Mouse (Mus musculus): Measurements from ENCODE around the gene Ciz1. TPM values are rescaled to one million over a fixed set of nuclear protein-coding genes. Genes with fewer than 3 reads are reported as not detected.
A peak's percentile ranks its signal among the peaks of the same experiment; 100 is the strongest.

Ciz1 gene
- polyA plus RNA-seq, 1 experiment from 2014 or later, result 56.7 TPM

GRCm38 (mm10) chr2:32342039-32342438 lies 10.1 kb upstream of the Ciz1 start:
- Histone ChIP-seq H3K36me3 (peaks cover 22% of the 10 kb centered on the region), H3K4me3 (replicated peaks) (no peak overlapping the region), H3K4me1 (replicated peaks) (peaks cover 14% of the 10 kb centered on the region), H3K9ac (replicated peaks) (no peak overlapping the region), H3K9me3 (no peaks in the 10 kb centered on the region), H3K27ac (no peak overlapping the region), H3K27me3 (0 out of 2 replicates have a peak, but pooled peaks cover 2% of the 10 kb centered on the region), H3K4me2 (replicated peaks) (no peak overlapping the region)
- ATAC-seq, result no peak
- 84% methylated on average over 4 of the region's 4 CpGs for WGBS

- Histone ChIP-seq H3K4me2 (replicated peaks) (no peak overlapping the region), H3K27me3 (0 out of 2 replicates have a peak, but pooled peaks cover 2% of the 10 kb centered on the region), H3K4me3 (replicated peaks) (no peak overlapping the region), H3K27ac (peak overlapping the region; percentile 45), H3K36me3 (peaks cover 15% of the 10 kb centered on the region), H3K9ac (replicated peaks) (0 out of 2 replicates have a peak overlapping the region, but pooled peaks have one; percentile 0), H3K9me3 (no peaks in the 10 kb centered on the region), H3K4me1 (replicated peaks) (peaks cover 14% of the 10 kb centered on the region)
- ATAC-seq, result peak; percentile 44
- 69% methylated on average over 6 of the region's 6 CpGs for WGBS
These were observed 9.4 kb upstream of the Ciz1 start for GRCm38 (mm10) chr2:32342539-32343350.

- peaks cover 14% of the 10 kb centered on the region for H3K4me1 ChIP-seq (replicated peaks)
- H3K27me3 ChIP-seq, result 0 out of 2 replicates have a peak, but pooled peaks cover 2% of the 10 kb centered on the region
- H3K4me2 ChIP-seq (replicated peaks), result no peak overlapping the region
- no peak overlapping the region for H3K4me3 ChIP-seq (replicated peaks)
- H3K27ac ChIP-seq, result 0 out of 2 replicates have a peak overlapping the region, but pooled peaks have one; percentile 45
- 0 out of 2 replicates have a peak overlapping the region, but pooled peaks have one; percentile 0 for H3K9ac ChIP-seq (replicated peaks)
- H3K9me3 ChIP-seq, result no peaks in the 10 kb centered on the region
- WGBS, result 87% methylated on average over 2 of the region's 2 CpGs
- H3K36me3 ChIP-seq, result peaks cover 10% of the 10 kb centered on the region
- ATAC-seq, result no peak
These were observed 8.8 kb upstream of the Ciz1 start for GRCm38 (mm10) chr2:32343351-32343671.

- Histone ChIP-seq H3K4me1 (replicated peaks) (peaks cover 14% of the 10 kb centered on the region), H3K4me2 (replicated peaks) (no peak overlapping the region), H3K9ac (replicated peaks) (no peak overlapping the region), H3K36me3 (peaks cover 8% of the 10 kb centered on the region; the same call in 1 of the 2 replicates), H3K27ac (0 out of 2 replicates have a peak overlapping the region, but pooled peaks have one; percentile 30), H3K9me3 (no peaks in the 10 kb centered on the region), H3K4me3 (replicated peaks) (no peak overlapping the region), H3K27me3 (0 out of 2 replicates have a peak, but pooled peaks cover 2% of the 10 kb centered on the region)
- 80% methylated on average over 10 of the region's 10 CpGs for whole genome bisulfite sequencing
- ATAC-seq, result no peak
These were observed 8.1 kb upstream of the Ciz1 start for GRCm38 (mm10) chr2:32344056-32344455.

- no peaks in the 10 kb centered on the region for H3K9me3 ChIP-seq
- H3K4me2 ChIP-seq (replicated peaks), result no peak overlapping the region
- H3K9ac ChIP-seq (replicated peaks), result no peak overlapping the region
- 59% methylated on average over 14 of the region's 14 CpGs for WGBS
- no peak overlapping the region for H3K27ac ChIP-seq
- H3K4me3 ChIP-seq (replicated peaks), result no peak overlapping the region
- H3K4me1 ChIP-seq (replicated peaks), result peaks cover 17% of the 10 kb centered on the region
- no peak for ATAC-seq
- H3K36me3 ChIP-seq, result peaks cover 2% of the 10 kb centered on the region; the same call in 1 of the 2 replicates
- 0 out of 2 replicates have a peak, but pooled peaks cover 2% of the 10 kb centered on the region for H3K27me3 ChIP-seq
These were observed 7.4 kb upstream of the Ciz1 start for GRCm38 (mm10) chr2:32344598-32345321.

GRCm38 (mm10) chr2:32347019-32347418 lies 5.1 kb upstream of the Ciz1 start:
- H3K4me3 ChIP-seq (replicated peaks), result no peak overlapping the region
- H3K27ac ChIP-seq, result no peak overlapping the region
- ATAC-seq, result no peak
- peaks cover 38% of the 10 kb centered on the region for H3K4me1 ChIP-seq (replicated peaks)
- WGBS, result 76% methylated on average over 6 of the region's 6 CpGs
- no peak overlapping the region for H3K4me2 ChIP-seq (replicated peaks)
- H3K36me3 ChIP-seq, result no peaks in the 10 kb centered on the region
- no peaks in the 10 kb centered on the region for H3K27me3 ChIP-seq
- no peak overlapping the region for H3K9ac ChIP-seq (replicated peaks)
- H3K9me3 ChIP-seq, result no peaks in the 10 kb centered on the region

GRCm38 (mm10) chr2:32348311-32348710 lies 3.8 kb upstream of the Ciz1 start:
- Histone ChIP-seq H3K36me3 (no peaks in the 10 kb centered on the region), H3K9ac (replicated peaks) (no peak overlapping the region), H3K4me2 (replicated peaks) (no peak overlapping the region), H3K9me3 (no peaks in the 10 kb centered on the region), H3K27me3 (no peaks in the 10 kb centered on the region), H3K4me1 (replicated peaks) (peaks cover 33% of the 10 kb centered on the region), H3K27ac (no peak overlapping the region), H3K4me3 (replicated peaks) (no peak overlapping the region)
- no peak for ATAC-seq
- 83% methylated on average over 11 of the region's 11 CpGs for WGBS

- no peak overlapping the region; the same call in 1 of the 2 replicates for H3K9ac ChIP-seq (replicated peaks)
- no peaks in the 10 kb centered on the region for H3K27me3 ChIP-seq
- ATAC-seq, result no peak
- no peak overlapping the region for H3K4me2 ChIP-seq (replicated peaks)
- H3K9me3 ChIP-seq, result no peaks in the 10 kb centered on the region
- no peak overlapping the region for H3K27ac ChIP-seq
- 67% methylated on average over 8 of the region's 8 CpGs for WGBS
- H3K36me3 ChIP-seq, result no peaks in the 10 kb centered on the region
- H3K4me3 ChIP-seq (replicated peaks), result no peak overlapping the region
- H3K4me1 ChIP-seq (replicated peaks), result peaks cover 33% of the 10 kb centered on the region
These were observed 2.4 kb upstream of the Ciz1 start for GRCm38 (mm10) chr2:32349625-32350255.

GRCm38 (mm10) chr2:32350471-32351051 lies 1.6 kb upstream of the Ciz1 start:
- 56% methylated on average over 13 of the region's 13 CpGs for WGBS
- Histone ChIP-seq H3K9ac (replicated peaks) (peak overlapping the region; percentile 91), H3K4me1 (replicated peaks) (peaks cover 33% of the 10 kb centered on the region), H3K27me3 (no peaks in the 10 kb centered on the region), H3K4me3 (replicated peaks) (no peak overlapping the region), H3K9me3 (no peaks in the 10 kb centered on the region), H3K27ac (no peak overlapping the region), H3K4me2 (replicated peaks) (peak overlapping the region; percentile 76), H3K36me3 (no peaks in the 10 kb centered on the region)
- no peak for ATAC-seq

- no peaks in the 10 kb centered on the region for H3K9me3 ChIP-seq
- no peaks in the 10 kb centered on the region for H3K27me3 ChIP-seq
- H3K36me3 ChIP-seq, result no peaks in the 10 kb centered on the region
- H3K27ac ChIP-seq, result peak overlapping the region; percentile 95
- H3K9ac ChIP-seq (replicated peaks), result peak overlapping the region; percentile 91
- H3K4me2 ChIP-seq (replicated peaks), result peak overlapping the region; percentile 76
- 47% methylated on average over 9 of the region's 9 CpGs for WGBS
- H3K4me3 ChIP-seq (replicated peaks), result peak overlapping the region; percentile 68
- peak; percentile 22 for ATAC-seq
- peaks cover 33% of the 10 kb centered on the region for H3K4me1 ChIP-seq (replicated peaks)
These were observed 611 bp upstream of the Ciz1 start for GRCm38 (mm10) chr2:32351471-32351961.

- whole genome bisulfite sequencing, result under 1% methylated on average over 63 of the region's 63 CpGs
- Histone ChIP-seq H3K27me3 (no peaks in the 10 kb centered on the region), H3K4me3 (replicated peaks) (peak within 1 kb of the TSS; percentile 68), H3K4me1 (replicated peaks) (peaks cover 33% of the 10 kb centered on the region), H3K9ac (replicated peaks) (peak within 1 kb of the TSS; percentile 91), H3K36me3 (no peaks in the 10 kb centered on the region), H3K9me3 (no peaks in the 10 kb centered on the region), H3K4me2 (replicated peaks) (peak within 1 kb of the TSS; percentile 76), H3K27ac (peak within 1 kb of the TSS; percentile 95)
- ATAC-seq, result peak; percentile 61
These were observed 948 bp downstream of the Ciz1 start, which contains the start of gene Dnm1 for GRCm38 (mm10) chr2:32353007-32353542. Gene Dnm1, minus strand, starts transcription at chr2:32353338.
